Mouse (Mus musculus) MEL (cell line): ENCODE measurements around the gene Ihh. TPM values are rescaled to one million over a fixed set of nuclear protein-coding genes. Genes with fewer than 3 reads are reported as not detected.

ENCODE experiments used
- DNase-seq: peaks from one replicate; pipeline ENCODE4 v3.0.0; 2011; ENCODE audit warnings: low read depth, low spot score
- H3K27ac ChIP-seq: 2 replicates; pipeline ENCODE4 v1.5.1; 2012; ENCODE audit warnings: low read depth, mild to moderate bottlenecking, control low read depth, low read length, moderate library complexity; ENCODE audit not compliant: control insufficient read depth
- H3K27me3 ChIP-seq, 2 experiments: fragments of 150-350 bp in 1 of 2; sonication (generic) in 1 of 2; 2 replicates each; pipeline ENCODE4 v1.6.1; 2012; ENCODE audit warnings: low read length in 2 of 2, mild to moderate bottlenecking in 2 of 2, improper control_type of control experiment in 1 of 2, moderate library complexity in 1 of 2; ENCODE audit not compliant: insufficient read depth in 2 of 2, control insufficient read depth in 1 of 2
- H3K36me3 ChIP-seq, 2 experiments: 2 replicates each; pipeline ENCODE4 v1.6.1; 2012 to 2014; ENCODE audit warnings: low read length in 2 of 2, improper control_type of control experiment in 1 of 2, inconsistent platforms in 1 of 2, mild to moderate bottlenecking in 1 of 2; ENCODE audit not compliant: insufficient read depth in 2 of 2, control insufficient read depth in 1 of 2
- H3K4me1 ChIP-seq, 2 experiments: fragments of 150-350 bp in 1 of 2; sonication (generic) in 1 of 2; 2 replicates each; pipeline ENCODE4 v1.6.1; 2012; ENCODE audit warnings: low read length in 2 of 2, improper control_type of control experiment in 1 of 2, mild to moderate bottlenecking in 1 of 2; ENCODE audit not compliant: insufficient read depth in 2 of 2, control insufficient read depth in 1 of 2
- H3K4me3 ChIP-seq, 2 experiments: fragments of 150-350 bp in 1 of 2; sonication (generic) in 1 of 2; 2 replicates each; pipeline ENCODE4 v1.5.1; 2012; ENCODE audit warnings: low read depth in 2 of 2, low read length in 2 of 2, mild to moderate bottlenecking in 2 of 2, moderate library complexity in 2 of 2, control low read depth in 1 of 2, improper control_type of control experiment in 1 of 2; ENCODE audit not compliant: control insufficient read depth in 1 of 2, insufficient read depth in 1 of 2
- H3K79me2 ChIP-seq: 2 replicates; pipeline ENCODE4 v1.6.1; 2012; ENCODE audit warnings: mild to moderate bottlenecking, low read length, moderate library complexity; ENCODE audit not compliant: control insufficient read depth, poor library complexity, insufficient read depth
- H3K9ac ChIP-seq: 2 replicates; pipeline ENCODE4 v1.6.1; 2012; ENCODE audit warnings: low read depth, mild to moderate bottlenecking, control low read depth, low read length, moderate library complexity; ENCODE audit not compliant: control insufficient read depth, poor library complexity, severe bottlenecking
- H3K9me3 ChIP-seq: fragments of 150-350 bp; sonication (generic); replicated peaks from 2 replicates; pipeline ENCODE4 v1.6.1; 2012; ENCODE audit warnings: mild to moderate bottlenecking, low read length, improper control_type of control experiment, moderate library complexity; ENCODE audit not compliant: insufficient read depth
- BHLHE40 ChIP-seq: IDR thresholded peaks from 2 replicates; pipeline ENCODE4 v1.6.1; 2012; ENCODE audit warnings: low read depth, mild to moderate bottlenecking, inconsistent platforms, low read length, improper control_type of control experiment, borderline replicate concordance
- CHD1 ChIP-seq: IDR thresholded peaks from 2 replicates; pipeline ENCODE4 v1.6.1; 2012; ENCODE audit warnings: low read depth, mild to moderate bottlenecking, inconsistent platforms, low read length, improper control_type of control experiment
- CHD2 ChIP-seq: IDR thresholded peaks from 2 replicates; pipeline ENCODE4 v1.6.1; 2011; ENCODE audit warnings: low read length, improper control_type of control experiment
- CTCF ChIP-seq, 3 experiments: IDR thresholded peaks in 2 of 3; conservative IDR thresholded peaks in 1 of 3; 2 replicates each; pipeline ENCODE4 v1.5.1; 2011 to 2012; ENCODE audit warnings: low read length in 3 of 3, low read depth in 2 of 3, mild to moderate bottlenecking in 2 of 3, improper control_type of control experiment in 1 of 3, inconsistent platforms in 1 of 3, mixed read lengths in 1 of 3, moderate library complexity in 1 of 3; ENCODE audit not compliant: control insufficient read depth in 1 of 3, insufficient read depth in 1 of 3, poor library complexity in 1 of 3, severe bottlenecking in 1 of 3
- E2F4 ChIP-seq: IDR thresholded peaks from 2 replicates; pipeline ENCODE4 v1.6.1; 2011; ENCODE audit warnings: low read depth, low read length, improper control_type of control experiment, borderline replicate concordance
- ELF1 ChIP-seq: IDR thresholded peaks from 2 replicates; pipeline ENCODE4 v1.6.1; 2014; ENCODE audit warnings: low read depth, mild to moderate bottlenecking, inconsistent platforms, low read length, improper control_type of control experiment, moderate library complexity
- EP300 ChIP-seq, 2 experiments: IDR thresholded peaks; 2 replicates each; pipeline ENCODE4 v1.6.1; 2011; ENCODE audit warnings: improper control_type of control experiment in 2 of 2, low read length in 2 of 2, low read depth in 1 of 2, mild to moderate bottlenecking in 1 of 2
- ETS1 ChIP-seq: IDR thresholded peaks from 2 replicates; pipeline ENCODE4 v1.6.1; 2012; ENCODE audit warnings: low read depth, mild to moderate bottlenecking, inconsistent platforms, low read length, improper control_type of control experiment, moderate library complexity
- GABPA ChIP-seq: IDR thresholded peaks from 2 replicates; pipeline ENCODE4 v1.6.1; 2012; ENCODE audit warnings: low read depth, mild to moderate bottlenecking, inconsistent platforms, low read length, improper control_type of control experiment, moderate library complexity
- GATA1 ChIP-seq: IDR thresholded peaks from 2 replicates; pipeline ENCODE4 v1.6.1; 2011; ENCODE audit warnings: low read depth, low read length, improper control_type of control experiment
- HCFC1 ChIP-seq: IDR thresholded peaks from 2 replicates; pipeline ENCODE4 v1.6.1; 2012; ENCODE audit warnings: low read depth, mild to moderate bottlenecking, inconsistent platforms, low read length, improper control_type of control experiment, moderate library complexity
- JUND ChIP-seq: IDR thresholded peaks from 2 replicates; pipeline ENCODE4 v1.6.1; 2011; ENCODE audit warnings: low read depth, mild to moderate bottlenecking, improper control_type of control experiment, low read length
- MEF2A ChIP-seq: IDR thresholded peaks from 2 replicates; pipeline ENCODE4 v1.6.1; 2014; ENCODE audit warnings: low read depth, mild to moderate bottlenecking, inconsistent platforms, low read length, improper control_type of control experiment; ENCODE audit not compliant: poor library complexity, insufficient replicate concordance, severe bottlenecking; ENCODE audit errors: extremely low read depth
- NRF1 ChIP-seq: IDR thresholded peaks from 2 replicates; pipeline ENCODE4 v1.6.1; 2014; ENCODE audit warnings: low read depth, mild to moderate bottlenecking, inconsistent platforms, low read length, improper control_type of control experiment, moderate library complexity; ENCODE audit not compliant: poor library complexity, insufficient read depth, severe bottlenecking
- POLR2A ChIP-seq, 2 experiments: IDR thresholded peaks; 2 replicates each; pipeline ENCODE4 v1.6.1; 2011 to 2012; ENCODE audit warnings: low read length in 2 of 2, mild to moderate bottlenecking in 2 of 2, control low read depth in 1 of 2, improper control_type of control experiment in 1 of 2, low read depth in 1 of 2, moderate library complexity in 1 of 2; ENCODE audit not compliant: control insufficient read depth in 1 of 2, insufficient read depth in 1 of 2, poor library complexity in 1 of 2
- POLR2AphosphoS2 ChIP-seq: IDR thresholded peaks from 2 replicates; pipeline ENCODE4 v1.6.1; 2011; ENCODE audit warnings: low read length, improper control_type of control experiment
- RAD21 ChIP-seq: IDR thresholded peaks from 2 replicates; pipeline ENCODE4 v1.6.1; 2011; ENCODE audit warnings: mild to moderate bottlenecking, low read depth, low read length, improper control_type of control experiment
- RCOR1 ChIP-seq: IDR thresholded peaks from 2 replicates; pipeline ENCODE4 v1.6.1; 2012; ENCODE audit warnings: low read depth, mild to moderate bottlenecking, inconsistent platforms, low read length, improper control_type of control experiment
- SIN3A ChIP-seq: IDR thresholded peaks from 2 replicates; pipeline ENCODE4 v1.6.1; 2012; ENCODE audit warnings: low read length, improper control_type of control experiment, inconsistent platforms
- SMC3 ChIP-seq: IDR thresholded peaks from 2 replicates; pipeline ENCODE4 v1.6.1; 2011; ENCODE audit warnings: low read depth, low read length, improper control_type of control experiment
- TAL1 ChIP-seq: IDR thresholded peaks from 2 replicates; pipeline ENCODE4 v1.6.1; 2012; ENCODE audit warnings: mild to moderate bottlenecking, inconsistent platforms, low read length, moderate library complexity, mixed read lengths
- TBP ChIP-seq: IDR thresholded peaks from 2 replicates; pipeline ENCODE4 v1.8.0; 2011; ENCODE audit warnings: low read depth, low read length, improper control_type of control experiment
- TCF12 ChIP-seq: IDR thresholded peaks from 2 replicates; pipeline ENCODE4 v1.6.1; 2014; ENCODE audit warnings: low read depth, mild to moderate bottlenecking, inconsistent platforms, low read length, improper control_type of control experiment, moderate library complexity
- USF1 ChIP-seq: IDR thresholded peaks from 2 replicates; pipeline ENCODE4 v1.6.1; 2014; ENCODE audit warnings: low read depth, mild to moderate bottlenecking, inconsistent platforms, low read length, improper control_type of control experiment, moderate library complexity
- ZC3H11A ChIP-seq: IDR thresholded peaks from 2 replicates; pipeline ENCODE4 v1.6.1; 2012; ENCODE audit warnings: low read depth, mild to moderate bottlenecking, inconsistent platforms, low read length, improper control_type of control experiment
- ZKSCAN1 ChIP-seq: IDR thresholded peaks from 2 replicates; pipeline ENCODE4 v1.6.1; 2012; ENCODE audit warnings: low read depth, mild to moderate bottlenecking, inconsistent platforms, low read length, improper control_type of control experiment, moderate library complexity
- polyA plus RNA-seq, 2 experiments: library from polyadenylated mRNA; stranded (reverse) in 1 of 2; unstranded in 1 of 2; fragments of >175 nt in 1 of 2; fragments of >200 nt in 1 of 2; gene quantifications; 2 replicates each; pipeline versions ENCODE4 v1.2.1 to v1.2.4; 2012; ENCODE audit warnings: low replicate concordance in 2 of 2, low read depth in 1 of 2; ENCODE audit not compliant: insufficient read length in 2 of 2, insufficient read depth in 1 of 2, missing spikeins in 1 of 2
- total RNA-seq: library from RNA; depleted of rRNA; stranded (reverse); fragments of 300-350 nt; gene quantifications from 2 replicates; pipeline ENCODE4 v1.2.3, GENCODE M21; 2012

Gene Ihh
- total and polyA plus RNA-seq, 3 experiments = 0.04 to 0.07 TPM; not detected in 1

DNA sequence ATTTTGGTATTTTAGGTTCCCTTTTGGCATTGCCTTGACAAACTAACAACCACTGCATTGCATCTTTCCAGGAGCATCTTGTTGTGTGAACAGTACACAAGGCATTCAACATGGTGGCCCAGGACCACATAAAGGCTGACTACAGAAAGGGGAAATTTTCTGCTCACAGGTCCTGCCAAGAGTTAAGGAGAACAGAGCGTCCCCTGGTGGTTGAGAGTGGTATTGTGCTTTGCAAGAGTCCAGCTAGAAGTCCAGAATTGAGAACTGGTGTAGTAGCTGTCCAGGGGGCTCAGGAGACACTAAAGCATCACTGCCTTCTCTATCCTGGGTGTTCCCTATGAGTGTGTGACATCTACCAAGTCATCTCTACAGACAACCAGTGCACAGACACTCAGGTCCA lies 49.0 kb upstream of the Ihh start:
- TF ChIP-seq RAD21 (peak; percentile 52), ZC3H11A (0 out of 2 replicates have a peak, but pooled peaks have one; percentile 8), SMC3 (peak; percentile 84), TCF12 (no peak), CTCF (IDR thresholded peaks at IDR 0.05 in 2 of 3, conservative IDR thresholded peaks at IDR 0.05 in 1 of 3; ENCODE audit: control insufficient read depth in 1 of 3, insufficient read depth in 1 of 3, low read depth in 2 of 3, low read length in 3 of 3, poor library complexity in 1 of 3, severe bottlenecking in 1 of 3) (peak; percentile 82 to 100 (median 87))
- Histone ChIP-seq H3K27me3 (no peaks in the 10 kb centered on the region), H3K27ac (no peak overlapping the region), H3K4me1 (peaks cover 2% of the 10 kb centered on the region in 2 experiments; a peak in 2 of 4 replicates), H3K36me3 (peaks cover 0 to 5% of the 10 kb centered on the region in 2 experiments; a peak in 2 of 4 replicates), H3K9me3 (no peaks in the 10 kb centered on the region), H3K9ac (no peak overlapping the region), H3K79me2 (no peaks in the 10 kb centered on the region), H3K4me3 (no peak overlapping the region)
- DNase-seq = peak; percentile 68

DNA sequence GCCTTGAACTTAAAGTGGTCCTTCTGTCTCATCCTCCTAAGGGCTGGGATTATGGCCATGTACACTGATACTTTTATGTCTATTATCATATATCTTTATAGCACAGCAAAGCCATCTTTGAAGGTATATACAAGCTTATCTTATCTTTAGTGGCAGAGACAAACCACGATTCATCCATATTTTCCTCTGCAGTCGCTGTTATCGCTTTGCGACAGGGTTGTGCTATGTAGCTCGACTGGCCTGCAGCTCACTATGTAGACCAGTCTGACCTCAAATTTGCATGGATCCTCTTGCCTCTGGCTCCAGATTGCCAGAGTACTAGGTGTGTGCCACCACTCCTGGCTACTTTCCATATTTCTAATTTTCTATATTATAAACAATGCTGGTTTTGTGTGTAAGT lies 47.7 kb upstream of the Ihh start:
- Histone ChIP-seq H3K9ac (no peak overlapping the region), H3K9me3 (no peaks in the 10 kb centered on the region), H3K36me3 (peaks cover 0 to 5% of the 10 kb centered on the region in 2 experiments; a peak in 2 of 4 replicates), H3K4me3 (no peak overlapping the region), H3K27me3 (no peaks in the 10 kb centered on the region), H3K27ac (no peak overlapping the region), H3K79me2 (no peaks in the 10 kb centered on the region), H3K4me1 (peaks cover 2% of the 10 kb centered on the region in 2 experiments; a peak in 2 of 4 replicates)
- TF ChIP-seq TBP = no peak
- TF ChIP-seq RCOR1 = peak; percentile 41; the same call in 1 of the 2 replicates
- 0 out of 4 replicates have a peak, but pooled peaks have one; percentile 9 to 29 for TF ChIP-seq EP300 (IDR thresholded peaks at IDR 0.05; ENCODE audit: low read depth in 1 of 2, low read length in 2 of 2)
- peak; percentile 79 for TF ChIP-seq GATA1
- no peak for TF ChIP-seq CHD1
- peak; percentile 20 for TF ChIP-seq TAL1
- TF ChIP-seq TCF12 = peak; percentile 70
- DNase-seq = peak; percentile 45

DNA sequence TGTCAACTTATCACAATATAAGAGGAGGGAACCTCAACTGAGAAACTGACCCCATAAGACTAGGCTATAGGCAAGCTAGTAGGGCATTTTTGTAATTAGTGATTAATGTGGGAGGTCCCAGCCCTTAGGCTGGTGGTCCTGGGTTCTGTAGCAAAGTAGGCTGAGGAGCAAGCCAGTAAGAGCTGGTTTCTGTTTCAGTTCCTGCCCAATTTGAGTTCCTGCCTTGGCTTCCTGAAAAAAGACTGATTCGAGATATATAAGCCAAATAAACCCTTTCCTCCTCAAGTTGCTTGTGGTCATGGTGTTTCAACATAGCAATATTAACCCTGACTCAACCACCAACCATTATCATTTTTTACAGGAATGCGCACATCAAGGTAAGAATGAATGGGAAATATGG lies 45.8 kb upstream of the Ihh start:
- Histone ChIP-seq H3K9ac (no peak overlapping the region), H3K36me3 (peaks cover 0 to 5% of the 10 kb centered on the region in 2 experiments; a peak in 2 of 4 replicates), H3K27me3 (no peaks in the 10 kb centered on the region), H3K9me3 (no peaks in the 10 kb centered on the region), H3K27ac (no peak overlapping the region), H3K4me3 (no peak overlapping the region), H3K4me1 (peaks cover 2% of the 10 kb centered on the region in 2 experiments; a peak in 2 of 4 replicates), H3K79me2 (no peaks in the 10 kb centered on the region)
- DNase-seq = no peak
- no peak for TF ChIP-seq SIN3A
- TF ChIP-seq TBP = no peak
- TF ChIP-seq NRF1 = no peak
- no peak for TF ChIP-seq ETS1
- TF ChIP-seq BHLHE40 = no peak
- no peak for TF ChIP-seq JUND
- TF ChIP-seq E2F4 = no peak
- no peak for TF ChIP-seq GABPA
- TF ChIP-seq TAL1 = no peak
- TF ChIP-seq ZKSCAN1 = no peak
- TF ChIP-seq ELF1 = no peak
- TF ChIP-seq POLR2AphosphoS2 = no peak
- no peak for TF ChIP-seq MEF2A
- TF ChIP-seq USF1 = no peak
- TF ChIP-seq POLR2A (IDR thresholded peaks at IDR 0.05; ENCODE audit: control insufficient read depth in 1 of 2, insufficient read depth in 1 of 2, low read depth in 1 of 2, low read length in 2 of 2, poor library complexity in 1 of 2) = no peak
- TF ChIP-seq CHD2 = no peak
- TF ChIP-seq EP300 (IDR thresholded peaks at IDR 0.05; ENCODE audit: low read depth in 1 of 2, low read length in 2 of 2) = no peak
- TF ChIP-seq HCFC1 = no peak
